Mouse (Mus musculus): ENCODE results near the gene Olfr819.
"Not testable (repeated sequence)": the region's sequence is repeated elsewhere in the genome, so short reads cannot be mapped to it uniquely, and the experiment has no call there.

Olfr819 gene

GRCm38 (mm10) chr10:129967166-129967565, at the start of gene Olfr819:
Gene Olfr819 (minus strand): TSS chr10:129967266.
- not testable (repeated sequence) for DNase-seq (ENCODE audit: low read depth in 1 of 2, low spot score in 2 of 2)

GRCm38 (mm10) chr10:130012321-130012720, 45.3 kb upstream of the Olfr819 start, which contains the start of gene Olfr820:
Gene Olfr820 (plus strand): TSS chr10:130012621.
- DNase-seq (ENCODE audit: low read depth in 1 of 2, low spot score in 2 of 2) = no peak

GRCm38 (mm10) chr10:130005366-130005765, 38.3 kb upstream of the Olfr819 start:
- DNase-seq (ENCODE audit: low read depth in 1 of 2, low spot score in 2 of 2) = not testable (repeated sequence)

- DNase-seq (ENCODE audit: low read depth in 1 of 2, low spot score in 2 of 2) = not testable (repeated sequence)
Observed at GRCm38 (mm10) chr10:130004104-130004503, 37.0 kb upstream of the Olfr819 start.

GRCm38 (mm10) chr10:129984962-129985361, 17.9 kb upstream of the Olfr819 start, which contains the start of gene Gm10310:
Gene Gm10310 (minus strand): TSS chr10:129985062.
- not testable (repeated sequence) for DNase-seq (ENCODE audit: low read depth in 1 of 2, low spot score in 2 of 2)

- DNase-seq (ENCODE audit: low read depth in 1 of 2, low spot score in 2 of 2) = not testable (repeated sequence)
Observed at GRCm38 (mm10) chr10:129981867-129982266, 14.8 kb upstream of the Olfr819 start.

- not testable (repeated sequence) for DNase-seq (ENCODE audit: low read depth in 1 of 2, low spot score in 2 of 2)
Observed at GRCm38 (mm10) chr10:129976040-129976439, 9.0 kb upstream of the Olfr819 start, which contains the start of gene Olfr247. Gene Olfr247 (minus strand): TSS chr10:129976140.

- DNase-seq (ENCODE audit: low read depth in 1 of 2, low spot score in 2 of 2) = not testable (repeated sequence)
Observed at GRCm38 (mm10) chr10:129972994-129973393, 5.9 kb upstream of the Olfr819 start.

GRCm38 (mm10) chr10:129966232-129966631, 834 bp downstream of the Olfr819 start:
- DNase-seq (ENCODE audit: low read depth in 1 of 2, low spot score in 2 of 2) = not testable (repeated sequence)

GRCm38 (mm10) chr10:129949000-129949399, 18.1 kb downstream of the Olfr819 start, which contains the start of gene Olfr818:
Gene Olfr818 (minus strand): TSS chr10:129949100.
- DNase-seq (ENCODE audit: low read depth in 1 of 2, low spot score in 2 of 2) = no peak

GRCm38 (mm10) chr10:129915497-129915896, 51.6 kb downstream of the Olfr819 start, which contains the start of gene Olfr816:
Gene Olfr816 (minus strand): TSS chr10:129915597.
- DNase-seq (ENCODE audit: low read depth in 1 of 2, low spot score in 2 of 2) = no peak

All from monocyte, adult 2 months (primary cell).